Mouse (Mus musculus): ENCODE results near the gene Edar. TPM values are rescaled to one million over a fixed set of nuclear protein-coding genes. Genes with fewer than 3 reads are reported as not detected.

Edar gene
- polyA plus RNA-seq, 1 experiment from 2014 or later: 0.07 TPM

DNA sequence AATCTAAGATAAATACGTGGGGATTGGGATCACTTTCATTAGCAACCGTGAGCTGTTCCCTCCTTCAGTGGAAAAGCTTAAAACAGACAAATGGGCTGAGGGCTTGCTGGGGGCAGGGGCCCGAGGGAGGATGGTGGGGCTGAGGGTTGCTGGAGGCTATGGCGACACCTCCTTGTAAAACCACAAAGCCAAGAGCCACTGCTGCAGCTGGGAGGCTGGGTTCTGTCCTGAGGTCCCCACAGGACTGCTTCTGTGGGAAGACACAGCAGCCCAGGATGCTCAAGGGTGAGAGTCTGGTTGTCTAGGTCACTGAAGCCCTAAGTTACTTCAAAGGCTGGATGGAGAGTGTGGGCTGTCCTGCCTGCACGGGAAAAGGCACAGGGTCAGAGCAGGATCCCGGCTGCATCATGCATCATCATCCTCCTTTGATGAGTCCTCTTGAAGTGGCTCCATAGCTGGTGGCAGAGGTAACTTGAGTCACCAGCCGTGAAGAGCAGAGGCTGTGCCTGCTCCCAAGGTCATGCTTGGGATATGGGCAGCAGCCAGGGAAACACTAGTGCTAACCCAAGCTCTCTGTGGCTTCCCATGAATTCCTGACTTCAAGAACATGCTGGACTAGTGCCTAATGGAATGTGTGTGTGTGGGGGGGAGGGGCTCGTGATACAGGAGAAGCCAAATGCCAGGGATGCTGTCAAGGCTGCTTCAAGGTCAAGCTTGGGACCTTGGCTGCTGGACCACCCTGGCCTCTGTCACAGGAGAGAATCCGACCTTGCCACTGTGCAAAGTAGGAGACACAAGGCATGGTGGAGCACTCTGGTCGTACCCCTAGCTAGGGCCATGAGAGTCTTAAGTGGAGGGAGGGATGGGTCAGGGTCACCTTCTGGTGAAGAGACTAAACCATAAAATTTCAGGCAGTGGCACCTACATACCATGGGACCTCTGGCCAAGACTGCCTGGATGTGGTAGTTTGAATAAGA lies 22.7 kb downstream of the Edar start:
- H3K4me1 ChIP-seq (ENCODE audit: control insufficient read depth, insufficient read depth, low read length): peaks cover 16% of the 10 kb centered on the region
- no peaks in the 10 kb centered on the region for H3K36me3 ChIP-seq (ENCODE audit: control insufficient read depth, insufficient read depth, low read length)
- no peak overlapping the region for H3K4me3 ChIP-seq (ENCODE audit: low read depth, low read length)
- peak; percentile 35; the same call in 1 of the 2 replicates for ATAC-seq (ENCODE audit: low read depth)
- 27% methylated on average over 10 of the region's 10 CpGs for WGBS
- H3K4me2 ChIP-seq (ENCODE audit: low read depth, low read length): peak overlapping the region; percentile 6; the same call in 1 of the 2 replicates
- H3K9me3 ChIP-seq (ENCODE audit: control insufficient read depth, low read length): no peaks in the 10 kb centered on the region
- 0 out of 2 replicates have a peak overlapping the region, but pooled peaks have one; percentile 7 for H3K9ac ChIP-seq (replicated peaks; ENCODE audit: low read depth, low read length)
- H3K27ac ChIP-seq (ENCODE audit: low read depth, low read length): no peak overlapping the region
- H3K27me3 ChIP-seq (ENCODE audit: control insufficient read depth, insufficient read depth, low read length): no peaks in the 10 kb centered on the region

DNA sequence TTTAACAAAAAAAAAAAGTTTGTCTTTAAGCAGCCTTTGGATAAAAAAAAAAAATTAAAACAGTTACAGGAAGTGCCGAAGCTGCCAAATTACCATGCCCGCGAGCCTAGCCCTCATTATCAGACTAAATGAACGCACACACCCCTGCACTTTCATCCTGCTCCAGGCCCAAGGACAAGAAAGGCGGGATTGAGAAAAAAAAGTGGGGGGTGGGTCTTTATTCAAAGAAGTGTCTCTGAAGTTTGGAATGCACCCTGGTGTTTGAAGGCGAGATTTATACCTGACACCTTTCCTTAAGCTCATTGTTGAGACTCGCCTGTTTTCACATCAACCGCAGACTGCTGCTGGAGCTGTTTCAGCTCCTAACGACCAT lies 23.4 kb downstream of the Edar start:
- Histone ChIP-seq H3K4me3 (ENCODE audit: low read depth, low read length) (no peak overlapping the region), H3K4me1 (ENCODE audit: control insufficient read depth, insufficient read depth, low read length) (peaks cover 16% of the 10 kb centered on the region), H3K4me2 (ENCODE audit: low read depth, low read length) (peak overlapping the region; percentile 6; the same call in 1 of the 2 replicates), H3K27ac (ENCODE audit: low read depth, low read length) (no peak overlapping the region), H3K27me3 (ENCODE audit: control insufficient read depth, insufficient read depth, low read length) (no peaks in the 10 kb centered on the region), H3K36me3 (ENCODE audit: control insufficient read depth, insufficient read depth, low read length) (no peaks in the 10 kb centered on the region), H3K9ac (replicated peaks; ENCODE audit: low read depth, low read length) (no peak overlapping the region), H3K9me3 (ENCODE audit: control insufficient read depth, low read length) (no peaks in the 10 kb centered on the region)
- 1% methylated on average over 9 of the region's 9 CpGs for WGBS
- no peak for ATAC-seq (ENCODE audit: low read depth)

DNA sequence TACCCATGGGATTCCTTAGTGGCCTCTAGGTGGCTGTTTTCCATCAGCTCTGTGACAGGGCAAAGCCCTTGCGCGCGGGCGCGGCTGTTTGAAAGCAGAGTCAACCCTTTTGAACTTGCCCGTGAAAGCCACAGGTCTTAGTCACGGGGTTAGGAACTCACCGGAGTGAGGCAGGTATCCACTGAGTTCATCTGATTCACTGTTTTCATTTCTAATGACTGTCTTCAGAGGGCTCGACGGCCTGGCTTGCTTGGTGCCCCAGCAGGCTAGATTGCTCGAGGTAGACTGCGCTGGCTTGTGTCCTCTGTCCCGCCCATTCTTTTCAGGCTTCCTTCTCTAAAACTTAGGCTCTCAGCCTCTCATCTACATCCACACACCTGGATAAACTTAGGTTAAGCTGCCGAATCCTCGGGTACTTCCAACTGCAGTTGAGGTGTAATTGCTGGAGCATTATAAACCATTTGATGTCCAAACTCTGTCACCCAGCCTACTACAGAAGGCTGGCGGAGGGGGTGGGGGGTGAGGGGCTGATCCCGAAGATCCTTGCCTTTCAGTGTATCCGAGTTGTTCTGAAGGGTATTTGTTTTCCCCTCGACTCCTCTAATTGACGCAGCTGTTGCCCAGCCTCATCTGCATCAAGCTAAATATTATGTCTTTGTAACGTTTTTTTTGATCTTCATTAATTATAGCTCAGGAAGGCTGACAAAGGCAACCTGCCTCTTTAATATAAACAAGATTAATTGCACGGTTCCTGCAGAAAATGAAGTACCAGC lies 24.0 kb downstream of the Edar start:
- H3K4me1 ChIP-seq (ENCODE audit: control insufficient read depth, insufficient read depth, low read length): peaks cover 16% of the 10 kb centered on the region
- no peak overlapping the region for H3K27ac ChIP-seq (ENCODE audit: low read depth, low read length)
- H3K27me3 ChIP-seq (ENCODE audit: control insufficient read depth, insufficient read depth, low read length): no peaks in the 10 kb centered on the region
- ATAC-seq (ENCODE audit: low read depth): peak; percentile 36; the same call in 1 of the 2 replicates
- H3K4me3 ChIP-seq (ENCODE audit: low read depth, low read length): no peak overlapping the region
- H3K9ac ChIP-seq (replicated peaks; ENCODE audit: low read depth, low read length): no peak overlapping the region
- no peaks in the 10 kb centered on the region for H3K9me3 ChIP-seq (ENCODE audit: control insufficient read depth, low read length)
- H3K4me2 ChIP-seq (ENCODE audit: low read depth, low read length): peak overlapping the region; percentile 6; the same call in 1 of the 2 replicates
- 2% methylated on average over 22 of the region's 22 CpGs for WGBS
- no peaks in the 10 kb centered on the region for H3K36me3 ChIP-seq (ENCODE audit: control insufficient read depth, insufficient read depth, low read length)

GRCm38 (mm10) chr10:58648787-58649186 lies 26.7 kb downstream of the Edar start:
- H3K4me2 ChIP-seq (ENCODE audit: low read depth, low read length): no peak overlapping the region
- no peaks in the 10 kb centered on the region for H3K9me3 ChIP-seq (ENCODE audit: control insufficient read depth, low read length)
- H3K27ac ChIP-seq (ENCODE audit: low read depth, low read length): no peak overlapping the region
- 79% methylated on average over 5 of the region's 5 CpGs for WGBS
- no peak overlapping the region for H3K4me3 ChIP-seq (ENCODE audit: low read depth, low read length)
- H3K9ac ChIP-seq (replicated peaks; ENCODE audit: low read depth, low read length): no peak overlapping the region
- ATAC-seq (ENCODE audit: low read depth): no peak
- H3K4me1 ChIP-seq (ENCODE audit: control insufficient read depth, insufficient read depth, low read length): peaks cover 16% of the 10 kb centered on the region
- H3K36me3 ChIP-seq (ENCODE audit: control insufficient read depth, insufficient read depth, low read length): no peaks in the 10 kb centered on the region
- no peaks in the 10 kb centered on the region for H3K27me3 ChIP-seq (ENCODE audit: control insufficient read depth, insufficient read depth, low read length)

GRCm38 (mm10) chr10:58644671-58645070 lies 30.8 kb downstream of the Edar start:
- no peak overlapping the region for H3K27ac ChIP-seq (ENCODE audit: low read depth, low read length)
- no peaks in the 10 kb centered on the region for H3K27me3 ChIP-seq (ENCODE audit: control insufficient read depth, insufficient read depth, low read length)
- no peak overlapping the region for H3K4me3 ChIP-seq (ENCODE audit: low read depth, low read length)
- H3K36me3 ChIP-seq (ENCODE audit: control insufficient read depth, insufficient read depth, low read length): no peaks in the 10 kb centered on the region
- H3K9ac ChIP-seq (replicated peaks; ENCODE audit: low read depth, low read length): no peak overlapping the region
- H3K4me2 ChIP-seq (ENCODE audit: low read depth, low read length): no peak overlapping the region
- no peaks in the 10 kb centered on the region for H3K4me1 ChIP-seq (ENCODE audit: control insufficient read depth, insufficient read depth, low read length)
- ATAC-seq (ENCODE audit: low read depth): no peak
- H3K9me3 ChIP-seq (ENCODE audit: control insufficient read depth, low read length): no peaks in the 10 kb centered on the region
- WGBS: 90% methylated on average over 5 of the region's 5 CpGs

GRCm38 (mm10) chr10:58644194-58644593 lies 31.3 kb downstream of the Edar start:
- H3K9me3 ChIP-seq (ENCODE audit: control insufficient read depth, low read length): no peaks in the 10 kb centered on the region
- H3K27ac ChIP-seq (ENCODE audit: low read depth, low read length): no peak overlapping the region
- no peak for ATAC-seq (ENCODE audit: low read depth)
- H3K4me3 ChIP-seq (ENCODE audit: low read depth, low read length): no peak overlapping the region
- H3K36me3 ChIP-seq (ENCODE audit: control insufficient read depth, insufficient read depth, low read length): no peaks in the 10 kb centered on the region
- no peaks in the 10 kb centered on the region for H3K4me1 ChIP-seq (ENCODE audit: control insufficient read depth, insufficient read depth, low read length)
- WGBS: 89% methylated on average over 7 of the region's 7 CpGs
- H3K9ac ChIP-seq (replicated peaks; ENCODE audit: low read depth, low read length): no peak overlapping the region
- no peak overlapping the region for H3K4me2 ChIP-seq (ENCODE audit: low read depth, low read length)
- H3K27me3 ChIP-seq (ENCODE audit: control insufficient read depth, insufficient read depth, low read length): no peaks in the 10 kb centered on the region

DNA sequence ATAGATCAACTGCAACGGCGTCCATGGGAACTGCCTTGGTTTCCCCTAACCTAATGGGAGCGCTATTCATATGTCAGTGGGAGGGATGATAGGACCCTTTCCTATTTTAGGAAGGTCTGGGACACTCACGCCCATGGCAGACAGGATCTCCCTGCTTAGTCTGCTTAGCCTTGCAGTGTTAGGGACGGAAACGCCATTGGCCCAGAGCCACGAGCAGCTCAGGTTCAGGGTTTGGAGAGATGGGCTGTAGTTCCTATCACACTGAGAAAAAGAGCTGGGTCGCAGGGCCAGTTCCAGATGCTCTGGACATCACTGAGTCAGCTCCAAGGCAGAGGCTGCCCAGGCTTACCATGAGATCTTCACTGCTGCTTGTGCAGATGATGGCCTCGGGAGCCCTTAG lies 32.5 kb downstream of the Edar start:
- no peaks in the 10 kb centered on the region for H3K27me3 ChIP-seq (ENCODE audit: control insufficient read depth, insufficient read depth, low read length)
- no peaks in the 10 kb centered on the region for H3K4me1 ChIP-seq (ENCODE audit: control insufficient read depth, insufficient read depth, low read length)
- no peak overlapping the region for H3K9ac ChIP-seq (replicated peaks; ENCODE audit: low read depth, low read length)
- H3K36me3 ChIP-seq (ENCODE audit: control insufficient read depth, insufficient read depth, low read length): no peaks in the 10 kb centered on the region
- H3K27ac ChIP-seq (ENCODE audit: low read depth, low read length): no peak overlapping the region
- H3K9me3 ChIP-seq (ENCODE audit: control insufficient read depth, low read length): no peaks in the 10 kb centered on the region
- no peak overlapping the region for H3K4me3 ChIP-seq (ENCODE audit: low read depth, low read length)
- H3K4me2 ChIP-seq (ENCODE audit: low read depth, low read length): no peak overlapping the region
- ATAC-seq (ENCODE audit: low read depth): no peak
- 92% methylated on average over 9 of the region's 9 CpGs for WGBS

DNA sequence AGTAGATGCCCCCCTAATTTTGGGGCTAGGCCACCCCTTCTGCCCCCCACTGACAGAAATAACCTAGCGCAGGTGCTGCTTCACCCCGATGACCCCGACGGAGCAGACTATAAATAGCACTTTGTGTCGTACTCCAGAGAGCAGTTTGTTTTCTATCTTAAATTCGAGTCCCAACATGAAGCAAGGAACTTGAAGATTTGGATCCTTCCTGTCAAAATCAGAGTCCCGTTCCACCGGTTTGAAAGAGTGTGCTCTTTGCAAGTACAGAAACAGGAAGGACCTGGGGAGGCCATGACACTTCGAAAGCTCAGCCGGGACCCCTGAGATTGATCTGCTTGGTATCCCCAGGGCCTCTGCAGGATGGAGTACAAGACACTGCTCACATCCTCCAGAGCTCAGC lies 33.8 kb downstream of the Edar start:
- H3K9me3 ChIP-seq (ENCODE audit: control insufficient read depth, low read length): no peaks in the 10 kb centered on the region
- H3K36me3 ChIP-seq (ENCODE audit: control insufficient read depth, insufficient read depth, low read length): no peaks in the 10 kb centered on the region
- H3K9ac ChIP-seq (replicated peaks; ENCODE audit: low read depth, low read length): no peak overlapping the region
- H3K4me2 ChIP-seq (ENCODE audit: low read depth, low read length): no peak overlapping the region
- H3K27ac ChIP-seq (ENCODE audit: low read depth, low read length): no peak overlapping the region
- 82% methylated on average over 10 of the region's 10 CpGs for WGBS
- H3K4me1 ChIP-seq (ENCODE audit: control insufficient read depth, insufficient read depth, low read length): no peaks in the 10 kb centered on the region
- ATAC-seq (ENCODE audit: low read depth): no peak
- no peaks in the 10 kb centered on the region for H3K27me3 ChIP-seq (ENCODE audit: control insufficient read depth, insufficient read depth, low read length)
- no peak overlapping the region for H3K4me3 ChIP-seq (ENCODE audit: low read depth, low read length)

All from neural tube, embryonic 14.5 days (tissue).